Mouse (Mus musculus) cerebellum, adult 2 months (tissue): ENCODE measurements around the gene Krt76. TPM values are rescaled to one million over a fixed set of nuclear protein-coding genes. Genes with fewer than 3 reads are reported as not detected.
A peak's percentile ranks its signal among the peaks of the same experiment; 100 is the strongest.

Experiments used
- DNase-seq, 2 experiments: peaks; one replicate each; pipeline ENCODE4 v3.0.0; 2021
- H3K27ac ChIP-seq: fragments of 200-500 bp; 2 replicates; pipeline ENCODE4 v1.5.1; 2012; ENCODE audit warnings: low read length, control low read depth, inconsistent platforms; ENCODE audit not compliant: insufficient read depth
- H3K27me3 ChIP-seq: fragments of 200-500 bp; 2 replicates; pipeline ENCODE4 v1.6.1; 2012; ENCODE audit warnings: inconsistent platforms, mild to moderate bottlenecking, low read length, moderate library complexity; ENCODE audit not compliant: control insufficient read depth, insufficient read depth
- H3K4me1 ChIP-seq: fragments of 200-500 bp; 2 replicates; pipeline ENCODE4 v1.6.1; 2011; ENCODE audit warnings: low read length; ENCODE audit not compliant: control insufficient read depth, insufficient read depth
- H3K4me3 ChIP-seq: fragments of 200-500 bp; replicated peaks from 2 replicates; pipeline ENCODE3; 2011; ENCODE audit warnings: mild to moderate bottlenecking, low read depth, low read length, control low read depth; ENCODE audit not compliant: insufficient read depth
- CTCF ChIP-seq: fragments of 200-500 bp; IDR thresholded peaks from 2 replicates; pipeline ENCODE4 v1.5.1; 2011; ENCODE audit warnings: low read depth, mild to moderate bottlenecking, control low read depth, low read length, moderate library complexity, borderline replicate concordance; ENCODE audit not compliant: insufficient read depth
- POLR2A ChIP-seq: fragments of 200-500 bp; IDR thresholded peaks from 2 replicates; pipeline ENCODE4 v1.6.1; 2011; ENCODE audit warnings: low read length, control low read depth, borderline replicate concordance; ENCODE audit not compliant: insufficient read depth
- WGBS: fragments of 180-500 bp; shearing (Covaris S2); methylation state at CpG from one replicate; pipeline ENCODE4 v1.1.7; 2018; 5-methylcytosine and 5-hydroxymethylcytosine counted together
- polyA plus RNA-seq: library from polyadenylated mRNA; depleted of rRNA; stranded (reverse); fragments of >200 nt; gene quantifications from 2 replicates; pipeline ENCODE4 v1.2.3, GENCODE M21; 2012; rRNA removed

The Krt76 gene
- polyA plus RNA-seq, 1 experiment, result not detected

GRCm38 (mm10) chr15:101856696-101857095, 36.0 kb downstream of the Krt76 start:
- H3K27me3 ChIP-seq, result peaks cover 3% of the 10 kb centered on the region; the same call in 1 of the 2 replicates
- 24% methylated on average over 5 of the region's 5 CpGs for WGBS

DNA sequence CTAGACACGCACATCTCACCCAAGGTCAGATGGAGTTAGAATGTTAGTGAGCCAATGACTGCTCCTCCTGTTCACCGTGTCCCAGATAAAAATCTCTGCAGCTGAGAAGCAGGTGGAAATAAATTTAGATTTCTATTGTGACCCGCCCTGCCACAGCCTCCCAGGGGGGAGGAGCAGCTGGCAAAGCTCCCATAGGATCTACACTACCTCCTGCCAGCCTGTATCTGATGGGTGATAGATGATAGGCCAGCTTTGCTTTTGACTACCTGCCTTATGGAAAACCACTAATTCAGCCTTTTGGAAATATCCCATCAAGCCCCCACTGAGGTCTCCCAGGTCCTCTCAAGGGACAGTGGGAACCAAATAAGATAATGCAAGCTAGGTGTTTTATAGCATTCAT, 37.0 kb downstream of the Krt76 start:
- Histone ChIP-seq H3K4me1 (peaks cover 7% of the 10 kb centered on the region; the same call in 1 of the 2 replicates), H3K27ac (no peak overlapping the region), H3K4me3 (no peak overlapping the region), H3K27me3 (peaks cover 3% of the 10 kb centered on the region; the same call in 1 of the 2 replicates)
- TF ChIP-seq POLR2A (no peak), CTCF (no peak)
- WGBS, result 72% methylated on average over 3 of the region's 3 CpGs
- DNase-seq, result no peak

More at GRCm38 (mm10) chr15:101856696-101857095, 36.0 kb downstream of the Krt76 start:
- Histone ChIP-seq H3K27ac (no peak overlapping the region), H3K4me3 (no peak overlapping the region), H3K4me1 (peaks cover 11% of the 10 kb centered on the region; the same call in 1 of the 2 replicates)
- DNase-seq, result peak; percentile 9 to 30
- TF ChIP-seq CTCF, result no peak
- no peak for TF ChIP-seq POLR2A

DNA sequence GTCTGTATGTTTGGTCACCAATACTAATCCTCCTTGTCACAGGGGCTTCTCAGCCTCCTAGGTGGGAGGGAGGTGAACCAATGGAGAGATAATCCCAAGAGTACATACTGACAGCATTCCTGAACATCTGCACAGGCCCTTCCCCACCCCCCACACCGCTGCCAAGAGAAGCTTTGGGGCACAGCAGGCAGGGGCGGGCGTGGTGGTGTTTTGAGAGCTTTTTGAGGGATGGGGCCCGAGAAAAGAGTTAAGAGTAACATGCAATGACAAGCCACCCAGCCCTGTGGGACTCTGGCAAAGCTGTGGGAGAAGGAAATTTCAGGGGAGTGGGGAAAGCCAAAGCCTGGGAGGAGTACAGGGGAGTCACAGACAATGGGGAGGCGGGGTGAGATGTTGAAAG, 38.4 kb downstream of the Krt76 start:
- H3K4me3 ChIP-seq, result no peak overlapping the region
- H3K27me3 ChIP-seq, result peaks cover 1% of the 10 kb centered on the region; the same call in 1 of the 2 replicates
- TF ChIP-seq CTCF (no peak), POLR2A (no peak)
- DNase-seq, result no peak
- 34% methylated on average over 5 of the region's 5 CpGs for WGBS
- peaks cover 7% of the 10 kb centered on the region; the same call in 1 of the 2 replicates for H3K4me1 ChIP-seq
- H3K27ac ChIP-seq, result no peak overlapping the region

GRCm38 (mm10) chr15:101852571-101852970, 40.1 kb downstream of the Krt76 start:
- no peak for DNase-seq
- TF ChIP-seq CTCF (no peak), POLR2A (no peak)
- WGBS, result 46% methylated on average over 5 of the region's 5 CpGs
- Histone ChIP-seq H3K27me3 (no peaks in the 10 kb centered on the region), H3K27ac (no peak overlapping the region), H3K4me3 (no peak overlapping the region), H3K4me1 (peaks cover 7% of the 10 kb centered on the region; the same call in 1 of the 2 replicates)

- no peak for TF ChIP-seq POLR2A
- TF ChIP-seq CTCF, result no peak
- 87% methylated on average over 6 of the region's 6 CpGs for WGBS
- no peaks in the 10 kb centered on the region for H3K27me3 ChIP-seq
- DNase-seq, result no peak
- H3K27ac ChIP-seq, result no peak within 1 kb of the TSS
- H3K4me3 ChIP-seq, result no peak within 1 kb of the TSS
- no peaks in the 10 kb centered on the region; the same call in 1 of the 2 replicates for H3K4me1 ChIP-seq
Observed at GRCm38 (mm10) chr15:101850694-101851093, 42.0 kb downstream of the Krt76 start, which contains the start of gene Krt1. Krt1 (minus strand) TSS chr15:101850794.

DNA sequence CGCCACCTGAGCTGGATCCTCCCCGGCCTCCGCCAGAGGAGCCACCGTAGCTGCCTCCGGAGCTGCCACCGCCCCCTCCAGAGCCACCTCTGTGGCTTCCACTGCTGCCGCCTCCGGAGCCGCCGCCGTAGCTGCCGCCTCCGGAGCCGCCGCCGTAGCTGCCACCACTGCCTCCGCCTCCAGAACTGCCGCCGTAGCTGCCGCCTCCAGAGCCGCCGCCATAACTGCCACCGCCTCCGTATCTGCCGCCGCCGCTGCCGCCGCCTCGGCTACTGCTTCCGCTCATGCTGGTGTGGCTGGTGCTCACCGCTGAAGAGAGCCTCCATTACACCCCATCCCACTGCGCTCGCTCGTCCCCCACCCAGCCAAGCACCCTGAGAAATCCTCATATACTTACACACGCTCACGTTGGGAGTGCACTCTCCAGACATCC, 46.7 kb downstream of the Krt76 start:
- Histone ChIP-seq H3K27me3 (no peaks in the 10 kb centered on the region), H3K4me1 (no peaks in the 10 kb centered on the region), H3K4me3 (peak overlapping the region; percentile 44), H3K27ac (no peak overlapping the region)
- peak; percentile 29 to 46 for DNase-seq
- under 1% methylated on average over 32 of the region's 37 CpGs for WGBS
- TF ChIP-seq POLR2A (no peak), CTCF (no peak)

DNA sequence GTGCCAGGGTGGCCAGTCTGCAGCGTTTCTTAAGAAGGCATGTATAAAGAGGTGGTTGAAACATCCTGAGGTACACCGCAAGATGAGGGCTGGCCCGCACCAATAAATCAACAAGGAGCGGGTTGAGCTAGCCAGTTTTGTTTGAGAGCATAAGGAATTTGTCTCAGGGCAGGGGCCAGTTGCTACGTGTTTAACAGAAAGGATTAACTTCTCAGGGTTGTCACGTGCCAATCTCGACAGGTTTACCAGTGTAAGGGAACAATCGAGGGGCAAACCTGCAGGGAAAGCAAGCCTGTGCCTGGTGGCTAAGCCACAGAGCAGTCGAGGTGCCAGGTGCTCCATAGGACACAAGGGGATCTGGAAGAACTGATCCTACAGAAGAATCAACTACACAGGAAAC, 49.5 kb downstream of the Krt76 start:
- Histone ChIP-seq H3K4me1 (no peaks in the 10 kb centered on the region), H3K27ac (no peak overlapping the region), H3K27me3 (no peaks in the 10 kb centered on the region), H3K4me3 (no peak overlapping the region)
- no peak for DNase-seq
- TF ChIP-seq CTCF, result no peak
- no peak for TF ChIP-seq POLR2A
- WGBS, result 70% methylated on average over 9 of the region's 9 CpGs

DNA sequence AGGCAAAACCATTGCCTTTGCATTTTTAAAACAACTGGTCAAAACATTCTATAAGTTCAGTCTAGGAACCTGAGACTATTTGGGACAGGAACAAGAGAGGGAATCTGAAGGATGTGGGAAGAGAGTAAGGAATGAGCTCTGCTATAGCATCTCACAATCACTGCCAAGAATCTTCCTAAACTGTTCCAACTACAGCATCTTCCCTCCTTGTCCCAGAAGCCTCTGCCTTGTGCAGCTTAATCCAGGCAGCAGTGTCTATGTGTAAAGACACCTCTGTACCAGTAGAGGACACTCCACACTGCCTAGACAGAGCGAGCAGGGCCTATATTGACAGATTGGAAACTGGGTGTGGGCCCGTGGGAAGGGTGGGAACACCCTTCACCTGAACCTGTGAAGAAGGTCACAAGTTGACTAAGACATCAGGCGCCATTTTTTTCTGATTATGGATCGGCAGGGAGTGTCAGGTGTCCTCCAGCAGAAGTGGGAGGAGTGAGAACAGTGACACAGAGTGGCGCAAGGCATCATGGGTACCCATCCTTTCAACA, 57.9 kb downstream of the Krt76 start:
- Histone ChIP-seq H3K27me3 (no peaks in the 10 kb centered on the region), H3K4me1 (no peaks in the 10 kb centered on the region), H3K4me3 (no peak overlapping the region), H3K27ac (no peak overlapping the region)
- no peak for DNase-seq
- 68% methylated on average over 5 of the region's 5 CpGs for WGBS
- TF ChIP-seq POLR2A (no peak), CTCF (no peak)

Other genes with a start within 250 kb of the Krt76 start
- not detected in 2 replicates for gene Gm5478, start 245.5 kb downstream of the Krt76 start, polyA plus RNA-seq
- gene Krt6b, start 212.6 kb downstream of the Krt76 start, polyA plus RNA-seq, result not detected in 2 replicates
- gene Krt6a, start 198.6 kb downstream of the Krt76 start, polyA plus RNA-seq, result not detected in 2 replicates
- 0.08 TPM in 1 of 2 replicates, not detected in the other for gene Krt5, start 180.0 kb downstream of the Krt76 start, polyA plus RNA-seq
- gene Krt71, start 149.8 kb downstream of the Krt76 start, polyA plus RNA-seq, result 0.25 and 0.54 TPM in 2 replicates
- not detected in 2 replicates for gene Krt72, start 106.5 kb downstream of the Krt76 start, polyA plus RNA-seq
- 0.05 TPM in 1 of 2 replicates, not detected in the other for gene Krt73, start 90.6 kb downstream of the Krt76 start, polyA plus RNA-seq
- not detected in 2 replicates for gene Krt2, start 74.8 kb downstream of the Krt76 start, polyA plus RNA-seq
- gene Krt1, start 42.1 kb downstream of the Krt76 start, polyA plus RNA-seq, result 4.8 and 5.3 TPM in 2 replicates
- gene Krt77, start 23.2 kb downstream of the Krt76 start, polyA plus RNA-seq, result 0.26 and 0.49 TPM in 2 replicates
- gene Krt4, start 31.8 kb upstream of the Krt76 start, polyA plus RNA-seq, result 0.05 TPM in 1 of 2 replicates, not detected in the other
- gene Krt79, start 47.4 kb upstream of the Krt76 start, polyA plus RNA-seq, result not detected in 2 replicates
- 0.03 TPM in 1 of 2 replicates, not detected in the other for gene Krt78, start 61.4 kb upstream of the Krt76 start, polyA plus RNA-seq
- 0.61 and 1.1 TPM in 2 replicates for gene Krt8, start 111.6 kb upstream of the Krt76 start, polyA plus RNA-seq
- gene Krt18, start 135.3 kb upstream of the Krt76 start, polyA plus RNA-seq, result 1.1 and 2.1 TPM in 2 replicates
- 114 TPM in 2 replicates for gene Eif4b, start 180.9 kb upstream of the Krt76 start, polyA plus RNA-seq
- gene Tns2, start 207.5 kb upstream of the Krt76 start, polyA plus RNA-seq, result 33.6 and 33.7 TPM in 2 replicates
- 159 and 161 TPM in 2 replicates for gene Spryd3, start 243.3 kb upstream of the Krt76 start, polyA plus RNA-seq